Mouse (Mus musculus) lung, postnatal 0 days (tissue): ENCODE data around the gene Kmt2c.

Source experiments
- CTCF ChIP-seq: IDR thresholded peaks from 2 replicates; pipeline ENCODE4 v1.5.1; 2016; ENCODE audit warnings: antibody characterized with exemption, mild to moderate bottlenecking
- EP300 ChIP-seq: IDR thresholded peaks from 2 replicates; pipeline ENCODE4 v1.6.1; 2016; ENCODE audit warnings: antibody characterized with exemption, mild to moderate bottlenecking, control low read depth

GRCm38 (mm10) chr5:25268258-25268888 is 230.2 kb downstream of the Kmt2c start:
- TF ChIP-seq CTCF (no peak), EP300 (no peak)
